Mouse (Mus musculus) spleen, embryonic (tissue): ENCODE measurements around the gene Adra1b.

Source experiments
- CTCF ChIA-PET: fragments of 350-600 bp; sonication (Branson Sonifier 250); formaldehyde crosslinking; loops from one replicate; lab custom pipeline; 2022; lab: Charles Lee

The Adra1b gene

DNA sequence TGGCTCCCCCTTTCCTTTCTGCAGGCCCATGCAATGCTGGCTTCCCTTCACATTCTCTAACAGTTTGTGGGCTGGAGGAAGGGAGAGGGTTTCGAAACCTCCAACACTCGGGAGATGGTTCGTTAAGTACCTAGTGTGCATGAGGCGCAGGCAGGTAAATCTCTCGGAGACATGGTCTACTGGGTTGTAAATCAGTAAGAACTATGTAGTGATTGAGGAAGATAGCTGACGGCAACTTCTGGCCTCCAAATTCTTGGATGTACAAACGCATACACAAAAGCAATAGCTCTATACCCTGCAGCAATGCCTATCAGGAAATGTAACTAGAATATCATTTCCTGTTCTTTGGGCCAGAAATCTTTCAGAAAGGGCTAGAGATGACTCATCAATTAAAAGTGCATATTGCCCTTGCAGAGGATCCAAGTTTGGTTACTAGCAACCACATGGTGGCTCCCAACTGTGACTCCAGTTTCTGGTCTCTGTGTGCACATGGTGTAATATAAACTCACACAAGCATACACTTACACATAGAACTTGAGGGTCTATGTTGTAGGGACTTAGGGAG, 172.2 kb downstream of the Adra1b start:
- CTCF ChIA-PET, result no interaction called here

DNA sequence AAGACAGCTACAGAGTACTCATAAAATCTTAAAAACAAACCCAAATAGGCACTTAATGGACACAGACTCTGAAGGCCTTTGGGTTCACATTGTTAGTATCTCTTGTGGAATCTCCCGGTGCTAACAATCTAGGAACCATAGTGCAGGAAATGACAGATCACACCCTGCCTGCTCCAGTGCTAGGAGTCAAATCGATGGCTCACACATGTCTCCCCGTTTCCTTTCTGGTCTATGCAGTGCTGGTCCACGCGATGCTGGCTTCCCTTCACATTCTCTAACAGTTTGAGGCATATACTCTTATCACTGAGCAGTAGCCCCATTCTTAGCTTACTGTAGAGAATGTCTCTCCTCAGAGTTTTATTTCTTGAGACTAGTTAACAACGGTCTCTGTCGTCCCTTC, 173.2 kb downstream of the Adra1b start:
- CTCF ChIA-PET, result no interaction called here
